Mouse (Mus musculus) embryonic facial prominence, embryonic 15.5 days (tissue): ENCODE results near the gene Traf5. TPM values are rescaled to one million over a fixed set of nuclear protein-coding genes. Genes with fewer than 3 reads are reported as not detected.

Experiments
- ATAC-seq: fragments of 200-750 bp; cut with Nextera tagmentation; 2 replicates; pipeline ENCODE4 v1.8.0; 2017; ENCODE audit warnings: low read depth, moderate TSS enrichment; ENCODE audit not compliant: insufficient number of reproducible peaks, low FRiP score, low TSS enrichment
- H3K27ac ChIP-seq: fragments of 300-500 bp; sonication (generic); replicated peaks from 2 replicates; pipeline ENCODE4 v1.5.1; 2015; ENCODE audit warnings: mild to moderate bottlenecking, inconsistent platforms
- H3K27me3 ChIP-seq: fragments of 300-500 bp; sonication (generic); 2 replicates; pipeline ENCODE4 v1.6.1; 2015; ENCODE audit warnings: inconsistent platforms
- H3K36me3 ChIP-seq: fragments of 300-500 bp; sonication (generic); 2 replicates; pipeline ENCODE4 v1.6.1; 2015; ENCODE audit warnings: mild to moderate bottlenecking, inconsistent platforms
- H3K4me1 ChIP-seq: fragments of 300-500 bp; sonication (generic); 2 replicates; pipeline ENCODE4 v1.6.1; 2015; ENCODE audit warnings: inconsistent platforms
- H3K4me2 ChIP-seq: fragments of 300-500 bp; sonication (generic); replicated peaks from 2 replicates; pipeline ENCODE4 v1.6.1; 2015; ENCODE audit warnings: mild to moderate bottlenecking, inconsistent platforms
- H3K4me3 ChIP-seq: fragments of 300-500 bp; sonication (generic); replicated peaks from 2 replicates; pipeline ENCODE4 v1.5.1; 2015; ENCODE audit warnings: mild to moderate bottlenecking, inconsistent platforms
- H3K9ac ChIP-seq: fragments of 300-500 bp; sonication (generic); 2 replicates; pipeline ENCODE4 v1.6.1; 2015; ENCODE audit warnings: inconsistent platforms
- H3K9me3 ChIP-seq: fragments of 300-500 bp; sonication (generic); replicated peaks from 2 replicates; pipeline ENCODE4 v1.6.1; 2016; ENCODE audit warnings: inconsistent platforms
- WGBS: fragments of 180-500 bp; shearing (Covaris S2); methylation state at CpG from one replicate; pipeline ENCODE4 v1.1.7; 2015; 5-methylcytosine and 5-hydroxymethylcytosine counted together
- polyA plus RNA-seq: library from polyadenylated mRNA; unstranded; fragments of >200 nt; fragmentation: Nextera tagmentation; extraction: Ambion mirVana; gene quantifications from 2 replicates; pipeline ENCODE4 v1.2.1, GENCODE M21; 2015

Gene Traf5
- polyA plus RNA-seq, 1 experiment from 2014 or later: 26.9 TPM

- Histone ChIP-seq H3K9ac (no peak overlapping the region), H3K4me3 (no peak overlapping the region), H3K27ac (no peak overlapping the region), H3K27me3 (no peaks in the 10 kb centered on the region), H3K4me1 (no peaks in the 10 kb centered on the region), H3K36me3 (peaks cover 53% of the 10 kb centered on the region), H3K9me3 (no peaks in the 10 kb centered on the region), H3K4me2 (no peak overlapping the region)
- 76% methylated on average over 6 of the region's 6 CpGs for WGBS
- no peak for ATAC-seq
Measured at GRCm38 (mm10) chr1:192109169-192109568, 16.8 kb upstream of the Traf5 start.

- 12% methylated on average over 2 of the region's 2 CpGs for WGBS
- ATAC-seq: no peak
Measured at GRCm38 (mm10) chr1:192107352-192107751, 15.0 kb upstream of the Traf5 start.

DNA sequence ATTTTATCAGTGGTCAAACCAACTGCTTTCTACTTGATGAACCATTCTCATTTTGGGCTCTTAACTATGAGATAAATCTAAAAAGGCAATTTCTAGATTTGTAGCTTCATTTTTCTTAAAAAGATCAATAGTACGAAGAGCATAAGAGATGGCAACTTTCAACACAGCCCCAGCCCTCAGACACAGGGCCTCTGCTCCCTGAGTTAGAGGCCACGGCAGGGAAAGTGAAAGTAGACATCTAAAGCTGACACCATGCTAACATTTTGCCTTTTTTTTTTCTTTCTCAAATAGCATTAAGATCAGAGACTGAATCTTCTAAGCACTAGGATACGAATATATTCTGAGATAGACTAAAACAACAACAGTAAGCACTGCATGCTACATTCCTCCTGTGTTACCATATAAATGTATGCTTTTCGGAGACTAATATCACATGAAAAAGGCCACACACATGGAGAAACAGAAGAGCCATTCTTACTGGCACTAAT is 13.6 kb upstream of the Traf5 start:
- WGBS: 86% methylated on average over 4 of the region's 4 CpGs
- Histone ChIP-seq H3K4me3 (no peak overlapping the region), H3K27ac (no peak overlapping the region), H3K4me1 (no peaks in the 10 kb centered on the region), H3K9ac (no peak overlapping the region), H3K4me2 (no peak overlapping the region), H3K36me3 (peaks cover 44% of the 10 kb centered on the region), H3K27me3 (no peaks in the 10 kb centered on the region), H3K9me3 (no peaks in the 10 kb centered on the region)
- no peak for ATAC-seq

More at GRCm38 (mm10) chr1:192107352-192107751, 15.0 kb upstream of the Traf5 start:
- H3K4me1 ChIP-seq: no peaks in the 10 kb centered on the region
- no peak overlapping the region for H3K9ac ChIP-seq
- H3K4me3 ChIP-seq: no peak overlapping the region
- H3K4me2 ChIP-seq: no peak overlapping the region
- peaks cover 43% of the 10 kb centered on the region for H3K36me3 ChIP-seq
- no peak overlapping the region for H3K27ac ChIP-seq
- H3K9me3 ChIP-seq: no peaks in the 10 kb centered on the region
- no peaks in the 10 kb centered on the region for H3K27me3 ChIP-seq

DNA sequence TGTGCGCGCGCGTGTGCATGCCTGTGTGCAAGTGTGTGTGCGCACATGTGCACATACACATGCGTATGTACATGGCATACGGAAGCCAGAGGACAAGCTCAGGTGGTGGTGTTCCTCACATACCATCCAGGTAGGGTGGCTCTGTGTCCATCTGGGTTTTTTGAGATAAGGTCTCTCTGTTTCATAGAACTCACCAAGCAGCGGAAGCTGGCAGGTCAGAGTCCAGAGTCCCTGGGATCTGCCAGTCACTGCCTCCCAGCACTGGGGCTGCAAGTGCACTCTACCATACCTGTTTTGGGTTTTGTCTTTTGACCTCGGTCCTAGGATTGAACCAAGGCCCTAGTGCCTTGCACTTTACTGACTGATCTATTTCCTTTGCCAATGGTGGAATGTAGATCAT is 11.7 kb upstream of the Traf5 start:
- H3K4me2 ChIP-seq: no peak overlapping the region
- 97% methylated on average over 9 of the region's 9 CpGs for WGBS
- H3K36me3 ChIP-seq: peaks cover 35% of the 10 kb centered on the region
- H3K9ac ChIP-seq: no peak overlapping the region
- H3K27me3 ChIP-seq: no peaks in the 10 kb centered on the region
- no peak overlapping the region for H3K4me3 ChIP-seq
- H3K9me3 ChIP-seq: no peaks in the 10 kb centered on the region
- H3K27ac ChIP-seq: no peak overlapping the region
- no peaks in the 10 kb centered on the region for H3K4me1 ChIP-seq
- no peak for ATAC-seq

GRCm38 (mm10) chr1:192103176-192103575 is 10.8 kb upstream of the Traf5 start:
- no peak for ATAC-seq
- no peak overlapping the region for H3K4me3 ChIP-seq
- 89% methylated on average over 6 of the region's 6 CpGs for WGBS

DNA sequence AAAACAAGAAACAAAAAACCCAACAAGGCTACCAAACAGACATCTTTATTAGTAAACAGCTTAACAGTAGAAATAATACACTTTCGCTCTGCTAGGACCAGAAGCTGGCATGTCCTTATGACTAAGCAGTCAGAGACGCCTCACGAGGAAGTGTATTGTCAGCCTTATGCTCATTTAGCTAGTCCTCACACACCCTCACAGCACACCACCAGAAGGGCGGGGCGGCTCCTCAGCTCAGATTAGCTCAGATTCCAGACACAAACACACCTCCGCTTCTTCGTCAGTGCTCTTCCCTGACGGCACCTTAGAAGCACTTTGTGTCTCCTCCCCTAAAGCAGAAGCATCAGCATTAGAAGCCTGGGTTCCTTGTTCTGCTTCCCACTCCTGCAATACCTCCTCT is 9.0 kb upstream of the Traf5 start:
- ATAC-seq: no peak
- Histone ChIP-seq H3K27me3 (no peaks in the 10 kb centered on the region), H3K36me3 (peaks cover 30% of the 10 kb centered on the region), H3K4me3 (no peak overlapping the region), H3K27ac (no peak overlapping the region), H3K4me1 (no peaks in the 10 kb centered on the region), H3K9ac (no peak overlapping the region), H3K9me3 (no peaks in the 10 kb centered on the region), H3K4me2 (no peak overlapping the region)
- 77% methylated on average over 8 of the region's 8 CpGs for WGBS

More at GRCm38 (mm10) chr1:192103176-192103575, 10.8 kb upstream of the Traf5 start:
- peaks cover 33% of the 10 kb centered on the region for H3K36me3 ChIP-seq
- H3K9ac ChIP-seq: no peak overlapping the region
- no peaks in the 10 kb centered on the region for H3K9me3 ChIP-seq
- no peak overlapping the region for H3K27ac ChIP-seq
- H3K4me2 ChIP-seq: no peak overlapping the region
- no peaks in the 10 kb centered on the region for H3K4me1 ChIP-seq
- H3K27me3 ChIP-seq: no peaks in the 10 kb centered on the region

- ATAC-seq: no peak
- Histone ChIP-seq H3K36me3 (peaks cover 30% of the 10 kb centered on the region), H3K9ac (no peak overlapping the region), H3K4me1 (no peaks in the 10 kb centered on the region), H3K9me3 (no peaks in the 10 kb centered on the region), H3K27me3 (no peaks in the 10 kb centered on the region), H3K4me3 (no peak overlapping the region), H3K4me2 (no peak overlapping the region), H3K27ac (no peak overlapping the region)
- 93% methylated on average over 11 of the region's 11 CpGs for WGBS
Measured at GRCm38 (mm10) chr1:192100742-192101141, 8.4 kb upstream of the Traf5 start.

DNA sequence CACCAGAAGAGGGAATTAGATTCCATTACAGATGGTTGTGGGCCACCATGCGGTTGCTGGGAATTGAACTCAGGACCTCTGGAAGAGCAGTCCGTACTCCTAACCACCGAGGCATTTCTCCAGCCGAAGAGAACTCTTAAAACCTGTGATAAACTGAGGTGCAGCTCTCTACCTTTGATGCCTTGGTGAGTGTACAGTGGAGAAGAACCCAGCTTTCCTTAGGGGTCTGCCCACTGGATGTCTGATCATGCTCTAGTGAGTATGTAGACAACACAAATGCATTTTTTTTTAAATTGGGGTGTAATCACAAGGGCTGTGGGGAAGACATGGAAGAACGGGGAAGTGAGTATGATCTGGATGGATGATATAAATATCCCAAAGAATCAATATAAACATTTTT is 3.3 kb upstream of the Traf5 start:
- Histone ChIP-seq H3K4me3 (no peak overlapping the region), H3K27me3 (no peaks in the 10 kb centered on the region), H3K36me3 (peaks cover 7% of the 10 kb centered on the region; the same call in 1 of the 2 replicates), H3K4me2 (no peak overlapping the region), H3K4me1 (peaks cover 14% of the 10 kb centered on the region), H3K27ac (no peak overlapping the region), H3K9me3 (no peaks in the 10 kb centered on the region), H3K9ac (no peak overlapping the region)
- ATAC-seq: no peak
- WGBS: 93% methylated on average over 5 of the region's 5 CpGs

DNA sequence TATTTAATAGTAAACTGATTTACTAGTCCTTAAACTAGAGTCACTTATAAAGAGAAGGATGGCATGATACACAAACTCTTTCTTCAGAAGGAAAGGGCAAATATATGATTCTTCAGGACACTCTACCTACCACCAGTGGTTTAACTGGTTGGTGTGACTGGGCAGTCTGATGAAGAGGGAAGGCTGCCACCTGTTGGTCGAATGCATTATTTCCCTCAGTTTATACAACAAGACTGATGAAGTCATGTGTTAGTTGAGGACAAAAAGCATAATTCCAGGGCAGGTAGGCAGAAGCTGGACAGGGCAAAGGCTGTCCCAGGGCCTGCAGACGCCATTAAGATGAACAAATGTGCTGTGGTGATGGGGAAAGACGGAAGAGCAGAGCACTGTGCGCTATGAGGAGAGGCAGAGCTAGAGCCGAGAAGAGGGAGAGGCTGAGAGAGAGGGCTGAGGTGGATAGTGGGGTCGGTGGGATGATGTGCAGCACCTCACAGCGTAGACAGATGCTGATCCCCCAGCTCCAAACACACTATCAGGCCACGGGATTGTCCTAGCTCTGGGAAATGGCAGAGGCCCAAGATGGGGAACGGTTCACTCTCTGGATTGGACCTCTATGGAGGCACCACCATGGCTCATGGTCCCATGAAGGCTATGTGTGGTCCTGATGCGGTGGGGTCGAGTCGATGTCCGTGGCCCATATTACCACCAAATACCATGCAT is 2.3 kb upstream of the Traf5 start:
- no peak overlapping the region for H3K9ac ChIP-seq
- no peaks in the 10 kb centered on the region for H3K9me3 ChIP-seq
- ATAC-seq: no peak
- H3K27ac ChIP-seq: no peak overlapping the region
- H3K27me3 ChIP-seq: no peaks in the 10 kb centered on the region
- peaks cover 24% of the 10 kb centered on the region for H3K4me1 ChIP-seq
- H3K4me3 ChIP-seq: no peak overlapping the region
- H3K36me3 ChIP-seq: peaks cover 4% of the 10 kb centered on the region; the same call in 1 of the 2 replicates
- 62% methylated on average over 13 of the region's 13 CpGs for WGBS
- no peak overlapping the region for H3K4me2 ChIP-seq

DNA sequence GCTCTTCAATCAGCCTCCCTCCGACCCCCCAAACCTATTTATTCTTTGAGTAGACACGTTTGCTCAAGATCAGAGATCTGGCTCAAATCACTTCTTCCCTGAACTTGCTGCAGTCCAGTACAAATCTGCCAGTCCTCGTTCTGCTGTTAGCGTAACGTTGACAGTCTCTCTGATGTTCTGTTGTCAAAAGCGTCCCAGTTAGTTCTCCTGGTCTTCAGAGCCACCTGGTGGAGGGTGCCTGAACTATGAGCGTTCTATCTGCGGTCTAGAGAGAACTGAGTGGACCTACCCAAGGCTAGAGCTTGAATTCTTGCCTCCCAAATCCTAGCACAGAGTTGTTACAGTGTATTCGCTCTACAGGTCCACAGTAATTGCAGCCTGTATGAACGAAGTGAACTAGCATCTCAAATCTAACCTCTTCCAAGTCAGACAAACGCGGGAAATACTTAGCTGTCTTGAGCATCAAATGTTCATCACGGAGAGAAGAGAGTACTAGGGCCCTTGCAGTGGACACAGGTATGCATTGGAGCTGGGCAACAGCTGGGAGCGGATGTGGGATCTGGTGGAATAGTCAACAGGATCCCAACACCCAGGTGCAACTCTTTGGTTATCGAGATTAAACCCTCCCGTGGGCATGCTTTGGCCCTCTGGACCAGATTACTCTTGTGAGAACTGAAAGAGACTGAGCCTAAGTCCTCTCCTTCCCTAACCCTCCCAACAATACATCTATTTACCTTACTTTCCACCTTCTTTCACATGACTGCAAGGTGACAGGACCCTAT is 711 bp upstream of the Traf5 start:
- peaks cover 40% of the 10 kb centered on the region for H3K4me1 ChIP-seq
- H3K9me3 ChIP-seq: no peaks in the 10 kb centered on the region
- peak overlapping the region; percentile 90 for H3K27ac ChIP-seq
- H3K4me3 ChIP-seq: peak overlapping the region; percentile 74
- peak overlapping the region; percentile 81 for H3K4me2 ChIP-seq
- peaks cover 3% of the 10 kb centered on the region; the same call in 1 of the 2 replicates for H3K36me3 ChIP-seq
- H3K27me3 ChIP-seq: no peaks in the 10 kb centered on the region
- no peak overlapping the region for H3K9ac ChIP-seq
- WGBS: 28% methylated on average over 16 of the region's 16 CpGs
- peak; percentile 78 for ATAC-seq

GRCm38 (mm10) chr1:192090689-192091567 is 1.4 kb downstream of the Traf5 start:
- Histone ChIP-seq H3K27me3 (no peaks in the 10 kb centered on the region), H3K36me3 (no peaks in the 10 kb centered on the region), H3K9ac (no peak overlapping the region), H3K4me2 (peak overlapping the region; percentile 81), H3K27ac (0 out of 2 replicates have a peak overlapping the region, but pooled peaks have one; percentile 12), H3K4me1 (peaks cover 45% of the 10 kb centered on the region), H3K4me3 (peak overlapping the region; percentile 74), H3K9me3 (no peaks in the 10 kb centered on the region)
- WGBS: 53% methylated on average over 11 of the region's 11 CpGs
- ATAC-seq: no peak
